Comparison of ENCODE assay signal across 32 mouse cellular contexts in genomic region chr9:52072202-52072601, GRCm38 (mm10). TPM values are rescaled to one million over a fixed set of nuclear protein-coding genes. Genes with fewer than 3 reads are reported as not detected.
DNase-seq lines count a peak whose midpoint lies in the region; TF ChIP-seq lines count a peak whose summit lies in the region.
"Had no signal": no experiment of that assay in that cellular context is flagged by ENCODE, and none has a peak within 500 bp of the region (broad histone marks: within the 10 kb centered on the region; RNA-seq: fewer than 3 reads in every experiment).

No protein-coding gene starts in this region.

- no peak for TF ChIP-seq EP300 in heart, adult 2 months (IDR thresholded peaks at IDR 0.05; ENCODE audit: insufficient read depth, low read depth, low read length)

- H3K4me3 ChIP-seq in heart, adult 2 months, result no peak overlapping the region
- no peak overlapping the region for H3K4me3 ChIP-seq in heart, embryonic 10.5 days
- H3K4me3 ChIP-seq in left cerebral cortex, adult 2 months, result no peak overlapping the region
- H3K4me3 ChIP-seq in lung, adult 2 months (replicated peaks; ENCODE audit: extremely low read depth, low read depth, low read length), result no peak overlapping the region
- H3K4me3 ChIP-seq: embryonic facial prominence, embryonic 12.5 days; heart, embryonic 13.5 days; hindbrain, embryonic 12.5 days; limb, embryonic 12.5 days; liver, embryonic 15.5 days; lung, embryonic 15.5 days; myocyte; neural tube, embryonic 12.5 days had no signal

- peaks cover 2% of the 10 kb centered on the region for H3K36me3 ChIP-seq in heart, adult 2 months (ENCODE audit: control insufficient read depth, insufficient read depth, low read length)
- peaks cover 89% of the 10 kb centered on the region for H3K36me3 ChIP-seq in heart, embryonic 10.5 days

- DNase-seq in heart, adult 2 months, result no peak
- no peak for DNase-seq in heart, embryonic 10.5 days (ENCODE audit: low spot score)
- no peak for DNase-seq in left cerebral cortex, adult 2 months (ENCODE audit: extremely low spot score in 1 of 2, low spot score in 2 of 2)
- DNase-seq in left cerebral cortex, postnatal 36 days (ENCODE audit: low spot score in 2 of 2), result no peak
- peak; percentile 20 for DNase-seq in NIH3T3 (ENCODE audit: low read depth)
- DNase-seq in brain, embryonic 14.5 days (ENCODE audit: low read depth), result peak; percentile 30
- no peak for DNase-seq in lung, adult 2 months
- DNase-seq: adrenal gland, postnatal 10 days; B cell, adult 2 months; cerebellum, adult 11-12 months; cerebellum, adult 9-11 months; embryo, embryonic 11 days; gastrocnemius, postnatal 36 days; heart, adult 18-20 months; heart, postnatal 10 days; kidney, adult 18-20 months; kidney, postnatal 4 days; layer of hippocampus, adult 9-11 months; lung, postnatal 4 days; right cerebral cortex, adult 18-20 months; spleen, adult 18-20 months; thymus, adult 2 months; thymus, postnatal 36 days had no signal

- intact Hi-C loops in heart, adult 2 months (cut with DNase I), result no loop called here
- intact Hi-C loops in left cerebral cortex, adult 2 months (cut with DNase I), result loop anchor here (5.0 kb wide), 1 partner anchor 215 kb away; no protein-coding TSS in a partner anchor
- intact Hi-C loops in left cerebral cortex, postnatal 36 days (cut with DNase I), result loop anchor here (5.0 kb wide), 1 partner anchor 215 kb away; no protein-coding TSS in a partner anchor

- H3K9ac ChIP-seq in heart, adult 2 months (ENCODE audit: low read depth, low read length), result no peak overlapping the region
- H3K9ac ChIP-seq: embryonic facial prominence, embryonic 12.5 days; heart, embryonic 13.5 days; hindbrain, embryonic 12.5 days; limb, embryonic 12.5 days; liver, embryonic 15.5 days; lung, embryonic 15.5 days; neural tube, embryonic 12.5 days had no signal

- no peaks in the 10 kb centered on the region for H3K4me1 ChIP-seq in heart, adult 2 months (ENCODE audit: control insufficient read depth, insufficient read depth, low read length)
- H3K4me1 ChIP-seq in heart, embryonic 10.5 days, result no peaks in the 10 kb centered on the region
- no peaks in the 10 kb centered on the region; the same call in 1 of the 2 replicates for H3K4me1 ChIP-seq in lung, adult 2 months (ENCODE audit: control insufficient read depth, insufficient read depth, low read length)
- H3K4me1 ChIP-seq: embryonic facial prominence, embryonic 12.5 days; heart, embryonic 13.5 days; hindbrain, embryonic 12.5 days; limb, embryonic 12.5 days; liver, embryonic 15.5 days; lung, embryonic 15.5 days; neural tube, embryonic 12.5 days had no signal

- H3K79me2 ChIP-seq in heart, adult 2 months (replicated peaks; ENCODE audit: control insufficient read depth, insufficient read depth, low read length), result 0 out of 2 replicates have a peak, but pooled peaks cover 1% of the 10 kb centered on the region

- TF ChIP-seq POLR2A in heart, adult 2 months (IDR thresholded peaks at IDR 0.05; ENCODE audit: insufficient read depth, low read depth, low read length), result no peak
- TF ChIP-seq POLR2A in brain, embryonic 14.5 days (IDR thresholded peaks at IDR 0.05; ENCODE audit: borderline replicate concordance, extremely low read depth, insufficient read depth, insufficient read length, poor library complexity, severe bottlenecking), result no peak
- no peak for TF ChIP-seq POLR2A in lung, adult 2 months (IDR thresholded peaks at IDR 0.05; ENCODE audit: borderline replicate concordance, extremely low read depth, low read depth, low read length)

- H3K27me3 ChIP-seq in heart, adult 2 months (ENCODE audit: control insufficient read depth, insufficient read depth, low read length), result no peaks in the 10 kb centered on the region
- no peaks in the 10 kb centered on the region for H3K27me3 ChIP-seq in heart, embryonic 10.5 days (ENCODE audit: insufficient read depth, poor library complexity, severe bottlenecking)
- H3K27me3 ChIP-seq: embryonic facial prominence, embryonic 12.5 days; heart, embryonic 13.5 days; hindbrain, embryonic 12.5 days; limb, embryonic 12.5 days; liver, embryonic 15.5 days; lung, embryonic 15.5 days; neural tube, embryonic 12.5 days had no signal

- TF ChIP-seq CTCF in heart, adult 2 months (IDR thresholded peaks at IDR 0.05), result peak; percentile 32
- peak; percentile 41 for TF ChIP-seq CTCF in left cerebral cortex, adult 2 months (IDR thresholded peaks at IDR 0.05)
- no peak for TF ChIP-seq CTCF in brain, embryonic 14.5 days (IDR thresholded peaks at IDR 0.05; ENCODE audit: borderline replicate concordance, extremely low read depth, insufficient read depth, insufficient read length)
- TF ChIP-seq CTCF in lung, adult 2 months (IDR thresholded peaks at IDR 0.05; ENCODE audit: insufficient read depth, low read length), result no peak

- no peak overlapping the region for H3K27ac ChIP-seq in heart, adult 2 months
- H3K27ac ChIP-seq in heart, embryonic 10.5 days, result no peak overlapping the region
- H3K27ac ChIP-seq in left cerebral cortex, adult 2 months, result no peak overlapping the region
- H3K27ac ChIP-seq: embryonic facial prominence, embryonic 12.5 days; heart, embryonic 13.5 days; hindbrain, embryonic 12.5 days; kidney, postnatal 0 days; limb, embryonic 12.5 days; liver, embryonic 15.5 days; lung, embryonic 15.5 days; neural tube, embryonic 12.5 days had no signal

- H3K9me3 ChIP-seq in heart, embryonic 10.5 days, result no peaks in the 10 kb centered on the region
- H3K9me3 ChIP-seq: embryonic facial prominence, embryonic 12.5 days; heart, embryonic 13.5 days; hindbrain, embryonic 12.5 days; limb, embryonic 12.5 days; liver, embryonic 15.5 days; lung, embryonic 15.5 days; neural tube, embryonic 12.5 days had no signal

RNA-seq across cellular contexts. Expression of gene Rdx, which starts 25.2 kb away (rescaled TPM):
- total RNA-seq in heart, adult 2 months (2021), result 10 to 100 TPM; 81.8 to 97.0 TPM
- polyA plus RNA-seq in heart, adult 2 months (2012; rRNA removed), result 20.8 and 45.8 TPM in 2 replicates
- polyA plus RNA-seq in heart, embryonic 10.5 days (2016; fragmentation: Nextera tagmentation; extraction: Ambion mirVana), result 172 and 176 TPM in 2 replicates
- 10 to 100 TPM; 43.8 to 46.0 TPM for total RNA-seq in left cerebral cortex, adult 2 months (2021)
- total RNA-seq in left cerebral cortex, postnatal 36 days (2021), result 10 to 100 TPM; 43.3 to 46.4 TPM
- 44.6 and 59.2 TPM in 2 replicates for polyA plus RNA-seq in brain, embryonic 14.5 days (2012; rRNA removed)
- polyA plus RNA-seq in lung, adult 2 months (2012; rRNA removed), result 22.0 and 41.7 TPM in 2 replicates

Comparison
In these comparisons a context has a peak if more than half of its experiments do, and no peak if none do; other contexts are left out.
1. DNase-seq: peak in NIH3T3 (single experiment) and brain, embryonic 14.5 days (single experiment); none in heart, adult 2 months (0 of 2), heart, embryonic 10.5 days (single experiment), left cerebral cortex, adult 2 months (0 of 2), left cerebral cortex, postnatal 36 days (0 of 2) and lung, adult 2 months (single experiment).
2. CTCF ChIP-seq: peak in heart, adult 2 months (single experiment) and left cerebral cortex, adult 2 months (single experiment); none in brain, embryonic 14.5 days (single experiment) and lung, adult 2 months (single experiment).